Mouse (Mus musculus) liver, embryonic 14.5 days (tissue): ENCODE measurements around the gene Trp53i11.

Experiments used
- CTCF ChIP-seq: IDR thresholded peaks from 2 replicates; pipeline ENCODE4 v1.5.1; 2016; ENCODE audit warnings: antibody characterized with exemption, low read depth, control low read depth
- EP300 ChIP-seq: IDR thresholded peaks from 2 replicates; pipeline ENCODE4 v1.6.1; 2016; ENCODE audit warnings: antibody characterized with exemption, low read depth

GRCm38 (mm10) chr2:93220447-93220846 is 33.1 kb downstream of the Trp53i11 start:
- 0 out of 2 replicates have a peak, but pooled peaks have one; percentile 26 for TF ChIP-seq CTCF
- no peak for TF ChIP-seq EP300
